Mouse (Mus musculus) c-Kit-positive CD71-positive TER-119-negative erythroid progenitor cells, embryonic 14.5 days (primary cell): ENCODE results near the gene Col16a1.

Experiments used
- DNase-seq: peaks from one replicate; pipeline ENCODE4 v3.0.0-alpha.2; 2013; ENCODE audit warnings: low read depth

Gene Col16a1

DNA sequence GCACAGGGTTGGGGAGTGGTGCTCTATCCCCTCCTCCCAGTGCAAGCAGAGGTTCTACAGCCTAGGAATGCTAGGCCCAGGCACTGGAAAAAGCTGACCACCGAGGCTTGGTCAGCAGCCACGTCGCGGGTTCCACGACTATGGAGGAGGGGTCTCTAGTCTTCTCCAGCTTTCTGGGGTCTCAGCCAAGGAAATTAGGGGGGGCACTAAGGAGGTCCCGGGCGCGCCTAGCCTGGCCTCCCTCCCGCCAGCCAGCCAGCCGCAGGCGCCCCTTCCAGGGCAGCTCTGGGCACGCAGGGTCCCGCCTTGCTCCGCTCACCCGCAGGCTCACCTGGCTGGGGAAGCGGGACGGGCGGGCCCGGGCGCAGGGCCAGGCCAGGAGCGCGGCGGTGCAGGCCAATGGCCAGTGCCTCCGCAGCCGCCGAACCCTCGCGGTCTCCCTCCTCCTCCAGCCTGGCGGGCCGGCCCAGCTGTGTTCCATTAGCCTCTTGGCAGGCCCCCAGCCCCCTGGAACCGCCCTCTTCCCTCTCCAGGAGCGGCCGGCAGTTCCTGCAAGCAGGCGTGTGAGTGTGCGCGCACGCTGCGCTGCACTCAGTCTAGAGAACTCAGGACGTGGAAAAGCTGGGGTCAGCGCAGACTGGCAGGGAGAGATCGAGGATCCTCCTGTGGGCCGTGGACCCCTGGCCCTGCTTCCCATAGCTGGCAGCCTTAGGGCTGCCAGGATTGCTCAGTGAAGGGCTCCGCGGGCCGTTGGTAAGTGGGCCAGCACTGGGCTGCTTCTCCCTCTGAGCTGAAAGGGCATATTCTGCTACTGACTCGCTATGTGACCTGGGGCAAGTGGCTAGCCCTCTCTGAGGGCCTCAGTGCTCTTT, at the start of gene Col16a1:
TSS of gene Col16a1 (plus strand) at position 510 of the 872 bp plus-strand sequence.
- no peak for DNase-seq

- DNase-seq: no peak
Observed at GRCm38 (mm10) chr4:129998124-129998523, 49.5 kb upstream of the Col16a1 start.

GRCm38 (mm10) chr4:130001710-130002109, 45.9 kb upstream of the Col16a1 start:
- DNase-seq: no peak

DNA sequence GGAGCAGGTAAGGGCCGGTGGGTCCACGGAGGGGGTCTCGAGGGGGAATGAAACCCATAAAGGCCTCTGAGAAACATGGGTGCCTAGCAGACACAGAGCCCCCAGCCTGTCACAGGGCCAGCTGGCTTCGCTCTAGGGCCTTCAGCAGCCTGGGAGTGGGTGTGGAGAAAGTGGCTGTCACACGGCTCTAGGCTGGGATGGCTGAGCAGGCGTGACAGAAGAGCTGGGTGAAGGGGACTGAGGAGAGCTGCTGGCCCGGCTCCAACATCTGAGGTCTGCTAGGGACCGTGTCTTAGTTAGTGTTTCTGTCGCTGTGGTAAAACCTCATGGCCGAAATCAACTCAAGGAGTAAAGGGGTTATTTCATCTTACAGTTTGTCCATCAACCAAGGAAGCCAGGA, 45.5 kb upstream of the Col16a1 start:
- no peak for DNase-seq

- no peak for DNase-seq
Observed at GRCm38 (mm10) chr4:130005593-130005992, 42.0 kb upstream of the Col16a1 start.

DNA sequence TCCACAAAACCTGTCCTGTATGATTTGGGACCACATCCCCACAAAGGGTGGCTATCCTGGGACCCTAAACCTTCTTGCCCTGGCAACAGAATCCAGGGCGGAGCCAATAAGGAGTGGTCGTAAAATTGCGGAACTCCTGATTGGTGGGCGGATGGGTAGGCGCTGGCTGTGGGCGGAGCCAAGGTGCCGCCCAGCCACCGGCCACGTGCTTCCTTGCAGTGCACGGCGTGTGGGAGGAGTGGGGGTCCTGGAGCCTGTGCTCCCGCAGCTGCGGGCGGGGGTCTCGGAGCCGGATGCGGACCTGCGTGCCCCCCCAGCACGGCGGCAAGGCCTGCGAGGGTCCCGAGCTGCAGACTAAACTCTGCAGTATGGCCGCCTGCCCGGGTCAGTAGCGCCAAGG, 41.1 kb upstream of the Col16a1 start:
- no peak for DNase-seq

GRCm38 (mm10) chr4:130009043-130009442, 38.6 kb upstream of the Col16a1 start:
- DNase-seq: no peak

- no peak for DNase-seq
Observed at GRCm38 (mm10) chr4:130010723-130011122, 36.9 kb upstream of the Col16a1 start.

GRCm38 (mm10) chr4:130012234-130012633, 35.4 kb upstream of the Col16a1 start:
- no peak for DNase-seq

- no peak for DNase-seq
Observed at GRCm38 (mm10) chr4:130013111-130013510, 34.5 kb upstream of the Col16a1 start.

DNA sequence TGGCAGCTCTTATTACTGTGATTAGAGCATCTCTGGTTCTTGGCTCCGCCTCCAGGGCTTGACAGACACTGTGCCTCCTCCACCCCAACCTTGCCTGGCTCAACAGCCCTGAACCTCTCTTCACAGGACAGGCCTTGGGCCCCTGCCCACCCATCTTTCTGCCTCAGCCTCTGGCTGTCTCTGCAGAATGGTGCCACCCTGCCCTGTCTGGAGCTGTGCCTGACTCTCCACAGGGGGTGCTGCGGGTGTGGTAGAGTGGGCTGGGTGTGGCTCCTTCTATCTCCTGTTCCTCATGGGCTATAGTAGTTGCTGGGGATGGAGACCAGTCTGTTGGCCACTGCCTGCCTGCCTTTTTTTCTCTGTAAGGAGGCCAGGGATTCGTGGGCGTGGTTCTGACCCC, 31.6 kb upstream of the Col16a1 start:
- DNase-seq: no peak

GRCm38 (mm10) chr4:130017036-130017674, 30.5 kb upstream of the Col16a1 start:
- no peak for DNase-seq

DNA sequence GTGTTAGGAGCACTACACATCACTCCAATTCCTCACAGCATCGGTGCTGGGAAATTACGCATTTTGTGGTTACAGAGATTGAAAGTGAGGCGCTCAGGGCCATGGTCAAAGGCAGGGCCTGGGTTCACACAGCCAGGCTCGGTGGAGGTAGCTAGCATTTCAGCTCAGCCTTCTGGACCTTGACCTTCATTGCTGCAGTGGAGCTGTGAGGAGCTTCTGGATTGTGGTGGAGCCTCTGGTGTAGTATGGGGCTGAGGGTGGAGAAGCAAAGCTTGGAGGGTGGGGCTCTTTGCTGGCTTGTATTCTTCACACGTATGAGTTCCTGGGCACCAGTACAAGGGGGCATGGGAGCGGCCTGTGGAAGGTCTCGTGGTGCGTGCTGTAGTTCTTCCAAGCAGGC, 24.7 kb upstream of the Col16a1 start:
- no peak for DNase-seq

GRCm38 (mm10) chr4:130023511-130024231, 24.0 kb upstream of the Col16a1 start:
- DNase-seq: no peak

- DNase-seq: no peak
Observed at GRCm38 (mm10) chr4:130025544-130025943, 22.1 kb upstream of the Col16a1 start.

DNA sequence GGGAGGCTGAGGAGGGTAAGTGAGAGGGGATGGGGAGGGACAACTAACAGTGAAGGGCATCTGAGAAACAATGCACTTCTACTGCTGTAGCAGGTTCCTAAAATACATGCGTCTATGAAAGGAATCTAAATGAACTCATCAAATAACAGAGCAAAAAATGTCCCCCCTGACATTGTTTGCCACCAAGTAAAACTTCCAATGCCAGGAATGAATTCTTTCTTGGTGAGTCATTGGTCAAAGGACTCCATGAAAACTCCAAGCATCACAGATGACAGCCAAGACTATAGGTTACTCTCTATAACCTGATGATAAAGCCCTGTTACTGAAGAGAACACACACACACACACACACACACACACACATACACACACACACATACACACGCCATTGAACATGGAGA, 16.5 kb upstream of the Col16a1 start:
- no peak for DNase-seq

DNA sequence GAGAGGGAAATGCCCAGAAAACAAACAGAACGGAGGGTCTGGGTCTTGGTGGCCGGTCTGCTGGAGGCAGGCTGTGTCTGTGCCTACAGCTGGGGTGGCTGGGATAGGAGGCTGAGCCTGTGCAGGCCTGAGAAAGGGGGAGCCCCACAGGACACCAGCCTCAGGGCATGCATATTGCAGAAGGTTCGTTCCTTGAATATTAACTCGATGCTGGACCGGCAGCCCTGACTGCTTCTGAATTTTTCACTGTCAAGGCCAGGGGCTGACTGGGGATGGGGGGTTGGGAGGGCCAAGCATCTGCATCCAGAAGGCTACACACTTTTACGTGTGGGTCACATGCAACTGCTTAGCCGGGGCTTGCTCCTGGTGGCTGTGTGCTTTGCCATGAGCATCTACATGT, 14.1 kb upstream of the Col16a1 start:
- DNase-seq: no peak

DNA sequence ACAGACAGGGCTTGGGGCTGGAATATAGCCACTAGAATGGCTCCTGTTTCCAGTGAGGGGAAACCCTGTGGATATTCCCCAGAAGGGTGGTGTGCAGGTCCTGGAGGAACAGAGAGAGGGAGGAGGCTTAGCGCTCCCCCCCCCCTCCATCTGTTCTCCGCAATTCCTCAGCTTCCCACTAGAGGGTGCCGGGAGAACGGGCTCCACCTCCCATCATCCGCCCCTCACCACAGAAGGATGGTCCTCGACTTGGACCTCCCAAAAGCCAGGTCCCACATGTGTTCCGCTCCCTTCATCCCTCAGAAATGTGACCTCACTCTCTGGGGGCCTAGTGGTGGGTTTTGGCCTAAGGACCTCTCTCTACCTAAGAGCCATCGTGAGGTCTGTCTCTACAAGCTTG, 11.5 kb upstream of the Col16a1 start:
- DNase-seq: no peak

- DNase-seq: no peak
Observed at GRCm38 (mm10) chr4:130036573-130037401, 10.9 kb upstream of the Col16a1 start.

- DNase-seq: no peak
Observed at GRCm38 (mm10) chr4:130039351-130039750, 8.3 kb upstream of the Col16a1 start.

GRCm38 (mm10) chr4:130041076-130041475, 6.6 kb upstream of the Col16a1 start:
- no peak for DNase-seq

DNA sequence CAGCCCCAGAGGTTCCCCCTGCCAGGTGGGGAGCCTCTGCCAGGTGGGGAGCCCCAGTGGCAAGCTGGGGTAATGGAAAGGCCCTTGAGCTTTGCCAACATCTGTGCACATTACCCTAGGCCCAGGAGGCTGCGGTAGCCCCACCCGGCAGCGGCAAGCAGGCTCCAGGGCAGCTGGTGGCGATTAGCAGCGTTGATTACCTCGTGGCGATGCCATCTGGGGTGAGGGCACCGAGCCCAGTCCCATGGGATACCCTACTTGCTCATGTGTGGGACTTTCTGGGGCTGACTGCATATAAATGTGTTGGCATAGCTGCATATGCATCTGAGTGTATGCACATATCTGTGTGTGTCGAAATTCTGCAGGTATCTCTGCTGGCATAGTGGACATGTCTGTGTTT, 3.4 kb upstream of the Col16a1 start:
- DNase-seq: no peak
